Mouse (Mus musculus) heart, embryonic 15.5 days (tissue): Measurements from ENCODE around the gene Arid4a. TPM values are rescaled to one million over a fixed set of nuclear protein-coding genes. Genes with fewer than 3 reads are reported as not detected.
"Not testable (repeated sequence)": the region's sequence is repeated elsewhere in the genome, so short reads cannot be mapped to it uniquely, and the experiment has no call there.

Experiments
- ATAC-seq: fragments of 200-750 bp; cut with Nextera tagmentation; replicated peaks from 2 replicates; pipeline ENCODE4 v1.8.0; 2017; ENCODE audit warnings: low read depth, moderate TSS enrichment; ENCODE audit not compliant: insufficient number of reproducible peaks, insufficient read depth, low FRiP score
- H3K27ac ChIP-seq: fragments of 300-500 bp; sonication (generic); 2 replicates; pipeline ENCODE4 v1.5.1; 2015; ENCODE audit warnings: mild to moderate bottlenecking, inconsistent platforms
- H3K27me3 ChIP-seq: fragments of 300-500 bp; sonication (generic); 2 replicates; pipeline ENCODE4 v1.6.1; 2015; ENCODE audit warnings: inconsistent platforms
- H3K36me3 ChIP-seq: fragments of 300-500 bp; sonication (generic); 2 replicates; pipeline ENCODE4 v1.6.1; 2015; ENCODE audit warnings: mild to moderate bottlenecking, inconsistent platforms
- H3K4me1 ChIP-seq: fragments of 300-500 bp; sonication (generic); replicated peaks from 2 replicates; pipeline ENCODE4 v1.6.1; 2015; ENCODE audit warnings: inconsistent platforms
- H3K4me2 ChIP-seq: fragments of 300-500 bp; sonication (generic); 2 replicates; pipeline ENCODE4 v1.6.1; 2015; ENCODE audit warnings: inconsistent platforms, mild to moderate bottlenecking, moderate library complexity
- H3K4me3 ChIP-seq: fragments of 300-500 bp; sonication (generic); 2 replicates; pipeline ENCODE4 v1.5.1; 2015; ENCODE audit warnings: mild to moderate bottlenecking, inconsistent platforms
- H3K9ac ChIP-seq: fragments of 300-500 bp; sonication (generic); 2 replicates; pipeline ENCODE4 v1.6.1; 2015; ENCODE audit warnings: mild to moderate bottlenecking, inconsistent platforms
- H3K9me3 ChIP-seq: fragments of 300-500 bp; sonication (generic); replicated peaks from 2 replicates; pipeline ENCODE4 v1.6.1; 2016; ENCODE audit warnings: inconsistent platforms
- WGBS: fragments of 180-500 bp; shearing (Covaris S2); methylation state at CpG from one replicate; pipeline ENCODE4 v1.1.7; 2015; ENCODE audit warnings: mixed read lengths; 5-methylcytosine and 5-hydroxymethylcytosine counted together
- polyA plus RNA-seq: library from polyadenylated mRNA; unstranded; fragments of >200 nt; fragmentation: Nextera tagmentation; extraction: Ambion mirVana; gene quantifications from 2 replicates; pipeline ENCODE4 v1.2.1, GENCODE M21; 2015

Arid4a gene
- polyA plus RNA-seq, 1 experiment from 2014 or later: 25.4 TPM

DNA sequence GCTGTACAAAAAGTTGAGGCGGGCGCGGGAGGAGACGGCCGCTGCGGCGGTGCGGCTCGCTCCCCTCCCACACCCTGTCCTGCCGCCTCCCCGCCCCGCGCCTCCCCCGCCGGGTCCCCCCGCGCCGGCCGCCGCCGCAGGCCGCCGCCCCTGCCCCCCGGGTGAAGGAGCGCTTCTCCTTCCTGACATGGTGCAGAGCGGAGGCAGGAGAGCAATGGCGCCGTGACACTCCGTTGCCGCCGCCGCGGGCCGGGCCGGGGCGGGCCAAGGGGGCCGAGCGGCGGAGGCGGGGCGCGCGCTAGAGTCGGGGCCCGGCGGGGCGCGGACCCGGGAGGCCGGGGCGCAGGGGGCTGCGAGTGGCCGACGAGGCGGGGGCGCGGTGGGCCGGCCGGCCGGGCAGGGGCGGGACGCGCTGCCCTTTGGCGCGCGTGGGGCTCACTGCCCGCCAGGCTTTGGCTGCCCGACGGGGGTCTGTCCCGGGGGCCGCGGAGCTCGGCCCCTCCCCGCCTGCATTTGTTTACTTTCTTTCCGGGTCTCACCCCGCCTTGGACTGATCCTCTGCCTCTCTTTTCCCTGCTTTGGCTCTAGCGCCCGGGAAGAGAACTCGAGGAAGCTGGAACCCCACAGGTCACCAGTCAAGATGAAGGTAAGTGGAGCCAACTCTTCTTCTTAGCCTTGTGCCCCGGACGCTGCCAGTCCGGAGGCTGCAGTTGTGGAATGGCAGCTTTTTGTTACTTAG, 882 bp downstream of the Arid4a start:
- Histone ChIP-seq H3K27me3 (no peaks in the 10 kb centered on the region), H3K36me3 (peaks cover 28% of the 10 kb centered on the region), H3K9me3 (no peaks in the 10 kb centered on the region), H3K27ac (peak overlapping the region; percentile 97), H3K4me1 (peaks cover 27% of the 10 kb centered on the region), H3K4me3 (peak overlapping the region; percentile 88), H3K4me2 (peak overlapping the region; percentile 62), H3K9ac (peak overlapping the region; percentile 75)
- ATAC-seq: peak; percentile 20; the same call in 1 of the 2 replicates
- under 1% methylated on average over 82 of the region's 82 CpGs for WGBS

DNA sequence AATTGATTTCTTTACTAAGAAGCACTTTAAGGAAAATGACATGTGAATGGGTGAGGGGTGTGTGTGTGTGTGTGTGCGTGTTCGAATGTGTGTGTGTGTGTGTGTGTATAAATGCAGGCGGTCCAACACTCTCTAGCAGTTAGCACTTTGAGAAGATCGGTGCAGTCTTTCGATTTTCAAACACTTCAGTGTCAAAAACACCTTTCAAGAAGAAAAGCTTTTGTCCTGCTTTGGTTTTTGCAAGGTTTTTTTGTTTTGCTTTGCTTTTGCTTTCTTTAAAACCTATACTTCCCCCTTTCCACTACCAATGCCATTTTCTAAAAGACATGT, 1.4 kb downstream of the Arid4a start:
- no peak for ATAC-seq
- Histone ChIP-seq H3K36me3 (peaks cover 32% of the 10 kb centered on the region), H3K9me3 (no peaks in the 10 kb centered on the region), H3K4me1 (peaks cover 21% of the 10 kb centered on the region), H3K9ac (peak overlapping the region; percentile 75), H3K27ac (peak overlapping the region; percentile 97), H3K4me2 (peak overlapping the region; percentile 62), H3K4me3 (peak overlapping the region; percentile 88), H3K27me3 (no peaks in the 10 kb centered on the region)
- WGBS: 11% methylated on average over 5 of the region's 5 CpGs

DNA sequence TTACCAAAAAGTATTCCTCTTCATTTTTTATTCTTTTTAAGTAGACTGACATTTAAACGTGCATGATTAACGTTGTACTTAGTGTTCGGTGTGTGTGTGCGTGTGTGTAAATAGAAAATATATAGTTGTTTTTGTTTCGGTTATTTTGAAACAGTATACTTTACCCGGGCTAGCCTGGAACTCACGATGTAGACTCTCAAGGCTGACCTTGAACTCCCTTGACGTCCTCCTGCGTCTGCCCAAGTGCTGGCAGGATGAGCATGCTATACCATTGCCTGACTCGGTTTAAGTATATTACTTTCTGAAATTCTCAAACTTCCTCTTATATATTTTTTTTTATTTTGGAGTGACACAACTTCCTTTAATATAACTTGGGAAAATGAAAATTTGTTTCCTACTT, 2.0 kb downstream of the Arid4a start:
- Histone ChIP-seq H3K27ac (no peak overlapping the region), H3K9ac (no peak overlapping the region), H3K4me2 (peak overlapping the region; percentile 62), H3K9me3 (no peaks in the 10 kb centered on the region), H3K27me3 (no peaks in the 10 kb centered on the region), H3K36me3 (peaks cover 34% of the 10 kb centered on the region), H3K4me3 (peak overlapping the region; percentile 88; the same call in 1 of the 2 replicates), H3K4me1 (peaks cover 17% of the 10 kb centered on the region)
- no peak for ATAC-seq
- WGBS: 80% methylated on average over 10 of the region's 10 CpGs

DNA sequence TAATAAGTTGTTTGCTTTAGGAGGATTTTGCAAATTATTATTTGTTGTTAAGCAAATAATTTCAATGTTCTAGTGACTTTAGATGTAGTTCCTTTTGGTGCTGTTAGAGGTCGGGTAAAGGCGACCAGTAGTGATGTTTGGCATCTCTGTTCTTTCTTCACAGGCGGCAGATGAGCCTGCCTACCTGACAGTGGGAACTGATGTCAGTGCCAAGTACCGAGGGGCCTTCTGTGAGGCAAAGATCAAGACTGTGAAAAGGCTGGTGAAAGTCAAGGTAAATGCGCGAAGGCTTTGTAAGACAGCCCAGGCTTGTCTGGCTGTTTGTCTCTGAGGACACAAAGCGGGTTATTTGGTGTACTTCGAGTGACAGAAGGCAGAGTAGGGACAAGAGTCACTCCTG, 3.4 kb downstream of the Arid4a start:
- Histone ChIP-seq H3K9ac (no peak overlapping the region), H3K4me2 (no peak overlapping the region), H3K9me3 (no peaks in the 10 kb centered on the region), H3K36me3 (peaks cover 44% of the 10 kb centered on the region), H3K27me3 (no peaks in the 10 kb centered on the region), H3K27ac (no peak overlapping the region), H3K4me1 (peaks cover 6% of the 10 kb centered on the region), H3K4me3 (no peak overlapping the region)
- ATAC-seq: no peak
- WGBS: 89% methylated on average over 8 of the region's 8 CpGs

DNA sequence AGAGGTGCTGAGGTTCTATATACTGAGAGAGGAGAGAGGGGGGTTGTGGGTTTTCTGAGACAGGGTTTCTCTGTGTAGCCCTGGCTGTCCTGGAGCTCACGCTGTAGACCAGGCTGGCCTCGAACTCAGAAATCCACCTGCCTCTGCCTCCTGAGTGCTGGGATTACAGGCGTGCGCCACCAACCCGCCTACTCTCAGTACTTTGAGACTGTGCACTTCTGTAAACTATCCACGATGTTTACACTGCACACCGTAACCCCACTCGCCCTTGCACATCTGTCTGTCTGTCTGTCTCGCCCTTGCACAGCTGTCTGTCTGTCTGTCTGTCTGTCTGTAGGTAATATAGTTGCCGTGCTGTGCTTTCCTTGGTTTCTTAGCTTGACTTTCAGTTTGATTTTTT, 8.6 kb downstream of the Arid4a start:
- Histone ChIP-seq H3K36me3 (peaks cover 79% of the 10 kb centered on the region), H3K4me2 (no peak overlapping the region), H3K4me1 (no peaks in the 10 kb centered on the region), H3K9me3 (no peaks in the 10 kb centered on the region), H3K4me3 (no peak overlapping the region), H3K27me3 (no peaks in the 10 kb centered on the region), H3K9ac (no peak overlapping the region), H3K27ac (no peak overlapping the region)
- 94% methylated on average over 10 of the region's 10 CpGs for WGBS
- ATAC-seq: no peak

DNA sequence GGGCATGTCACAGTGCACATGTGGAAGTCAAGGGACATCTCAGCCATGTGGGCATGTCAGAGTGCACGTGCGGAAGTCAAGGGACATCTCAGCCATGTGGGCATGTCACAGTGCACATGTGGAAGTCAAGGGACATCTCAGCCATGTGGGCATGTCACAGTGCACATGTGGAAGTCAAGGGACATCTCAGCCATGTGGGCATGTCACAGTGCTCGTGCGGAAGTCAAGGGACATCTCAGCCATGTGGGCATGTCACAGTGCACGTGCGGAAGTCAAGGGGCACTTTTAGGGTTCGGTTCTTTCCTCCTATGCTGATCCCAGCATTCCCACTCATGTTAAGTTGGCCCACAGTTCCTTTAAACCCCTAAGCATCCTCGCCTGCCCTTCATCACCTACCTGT, 12.5 kb downstream of the Arid4a start:
- H3K9ac ChIP-seq, H3K4me3 ChIP-seq, H3K4me1 ChIP-seq, H3K4me2 ChIP-seq, H3K27ac ChIP-seq, ATAC-seq, H3K9me3 ChIP-seq, H3K27me3 ChIP-seq: not testable (repeated sequence)
- WGBS: 88% methylated on average over 8 of the region's 8 CpGs
- H3K36me3 ChIP-seq: peaks cover 62% of the 10 kb centered on the region

DNA sequence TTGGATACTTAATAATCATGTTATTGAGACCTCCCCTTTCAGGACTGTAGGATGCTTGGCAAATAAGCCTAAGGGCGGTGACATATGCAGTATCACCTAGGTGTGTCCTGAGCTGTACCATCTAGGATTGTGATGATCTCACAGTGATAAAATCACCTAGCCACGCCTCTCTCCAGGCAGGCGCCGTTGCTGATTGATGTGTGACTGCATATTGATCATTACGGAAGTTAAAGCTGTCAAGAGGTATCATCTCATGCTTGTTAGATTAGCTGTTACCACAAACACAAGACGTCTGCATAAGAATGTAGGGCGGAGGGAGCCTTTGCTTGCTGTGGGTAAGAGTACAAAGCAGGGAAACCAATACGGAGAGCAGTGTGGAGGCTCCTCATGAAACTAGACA, 14.5 kb downstream of the Arid4a start:
- no peak overlapping the region for H3K9ac ChIP-seq
- H3K27ac ChIP-seq: no peak overlapping the region
- no peaks in the 10 kb centered on the region for H3K27me3 ChIP-seq
- H3K4me3 ChIP-seq: no peak overlapping the region
- H3K4me2 ChIP-seq: no peak overlapping the region
- H3K36me3 ChIP-seq: peaks cover 42% of the 10 kb centered on the region
- WGBS: 86% methylated on average over 8 of the region's 8 CpGs
- H3K9me3 ChIP-seq: no peaks in the 10 kb centered on the region
- no peaks in the 10 kb centered on the region for H3K4me1 ChIP-seq
- ATAC-seq: no peak

DNA sequence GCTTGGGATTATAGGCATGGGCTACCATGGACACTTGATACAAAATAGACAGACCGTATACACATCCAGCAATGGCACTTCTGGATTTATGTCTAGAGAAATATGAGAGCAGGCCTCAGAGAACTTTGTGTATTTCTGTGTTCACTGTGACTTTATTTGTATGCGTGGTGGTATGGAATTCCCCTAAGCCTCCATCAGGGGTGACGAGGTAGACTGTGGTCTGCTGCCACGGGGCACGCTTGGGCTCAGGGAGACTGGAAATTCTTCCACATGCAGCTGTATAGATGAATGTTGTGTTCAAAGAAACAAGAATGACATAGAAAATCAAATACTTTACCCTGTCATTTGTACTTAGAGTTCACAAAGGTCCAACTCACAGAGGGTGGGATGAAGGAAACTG, 14.9 kb downstream of the Arid4a start:
- Histone ChIP-seq H3K9me3 (no peaks in the 10 kb centered on the region), H3K4me2 (no peak overlapping the region), H3K9ac (no peak overlapping the region), H3K4me1 (no peaks in the 10 kb centered on the region), H3K27me3 (no peaks in the 10 kb centered on the region), H3K4me3 (no peak overlapping the region), H3K36me3 (peaks cover 37% of the 10 kb centered on the region), H3K27ac (no peak overlapping the region)
- WGBS: 88% methylated on average over 5 of the region's 5 CpGs
- no peak for ATAC-seq

DNA sequence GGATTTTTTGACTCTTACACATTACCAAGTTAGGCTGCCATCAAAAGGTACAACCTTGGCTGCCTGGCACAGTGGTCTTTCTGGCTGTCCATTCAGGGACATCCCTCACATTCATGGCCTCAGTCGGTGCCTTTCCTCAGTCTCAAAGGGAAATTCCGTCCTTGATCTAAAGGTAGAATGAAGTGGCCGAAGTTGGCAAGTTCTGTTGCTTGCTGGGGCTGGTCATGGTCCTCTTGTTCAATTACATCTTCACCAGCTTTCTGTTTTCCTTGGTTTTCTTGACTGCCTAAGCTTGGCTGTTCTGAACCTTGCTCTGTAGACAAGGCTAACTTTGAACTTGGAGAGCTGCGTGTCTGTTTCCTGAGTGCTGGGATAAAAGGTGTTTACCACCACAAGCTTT, 20.0 kb downstream of the Arid4a start:
- Histone ChIP-seq H3K27ac (no peak overlapping the region), H3K4me2 (no peak overlapping the region), H3K36me3 (peaks cover 44% of the 10 kb centered on the region), H3K27me3 (no peaks in the 10 kb centered on the region), H3K4me3 (no peak overlapping the region), H3K9ac (no peak overlapping the region), H3K4me1 (no peaks in the 10 kb centered on the region), H3K9me3 (no peaks in the 10 kb centered on the region)
- ATAC-seq: no peak
- WGBS: 92% methylated on average over 4 of the region's 4 CpGs

DNA sequence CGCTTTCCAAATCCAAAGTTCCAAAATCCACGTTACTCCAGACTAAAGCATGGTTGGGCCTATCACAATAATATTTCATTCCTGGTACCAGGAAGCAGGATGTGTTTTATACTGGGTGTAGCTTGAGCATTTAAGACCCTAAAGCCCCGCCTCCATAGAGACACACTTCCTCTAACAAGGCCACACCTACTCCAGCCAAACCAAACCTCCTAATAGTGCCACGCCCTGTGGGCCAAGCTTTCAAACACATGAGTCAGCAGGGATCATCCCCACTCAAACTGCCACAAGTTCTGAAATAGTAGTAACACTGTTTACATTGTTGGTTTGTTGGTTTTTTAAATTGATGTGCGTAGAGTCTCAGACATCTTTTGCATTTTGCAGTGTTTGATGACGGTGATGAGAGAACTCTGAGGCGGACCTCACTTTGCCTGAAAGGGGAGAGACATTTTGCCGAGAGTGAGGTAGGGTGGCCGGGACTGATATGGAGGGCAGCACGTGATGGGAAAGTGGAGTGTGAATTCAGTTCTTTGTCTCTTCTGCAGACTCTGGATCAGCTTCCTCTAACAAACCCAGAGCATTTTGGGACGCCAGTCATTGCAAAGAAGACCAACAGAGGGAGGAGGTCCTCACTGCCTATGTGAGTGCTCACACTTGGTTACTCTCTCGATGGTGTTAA, 21.1 kb downstream of the Arid4a start:
- Histone ChIP-seq H3K36me3 (peaks cover 49% of the 10 kb centered on the region), H3K27me3 (no peaks in the 10 kb centered on the region), H3K27ac (no peak overlapping the region), H3K9ac (no peak overlapping the region), H3K4me1 (no peaks in the 10 kb centered on the region), H3K4me2 (no peak overlapping the region), H3K9me3 (no peaks in the 10 kb centered on the region), H3K4me3 (no peak overlapping the region)
- ATAC-seq: no peak
- 89% methylated on average over 12 of the region's 12 CpGs for WGBS

DNA sequence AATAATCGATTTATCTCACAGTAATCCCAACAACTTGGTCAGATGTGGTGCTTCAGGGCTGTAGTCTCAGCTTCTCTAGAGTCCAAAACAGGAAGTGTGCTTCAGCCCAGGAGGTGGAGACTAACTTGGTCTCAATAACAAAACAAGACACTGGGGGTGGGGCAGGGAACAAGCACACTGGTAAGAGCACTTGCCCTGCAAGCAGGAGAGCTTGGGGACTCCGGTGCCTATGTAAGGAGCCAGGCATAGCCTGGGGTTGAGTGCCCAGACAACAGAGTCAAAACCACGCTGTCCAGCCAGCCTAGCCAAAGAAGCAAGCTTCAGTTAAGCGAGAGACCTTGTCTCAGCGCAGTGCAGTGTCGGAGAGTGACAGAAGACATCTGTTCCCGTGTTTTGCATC, 24.7 kb downstream of the Arid4a start:
- H3K9ac ChIP-seq: no peak overlapping the region
- H3K27me3 ChIP-seq: no peaks in the 10 kb centered on the region
- no peak for ATAC-seq
- no peak overlapping the region for H3K4me3 ChIP-seq
- H3K4me1 ChIP-seq: no peaks in the 10 kb centered on the region
- H3K9me3 ChIP-seq: no peaks in the 10 kb centered on the region
- no peak overlapping the region for H3K4me2 ChIP-seq
- no peak overlapping the region; the same call in 1 of the 2 replicates for H3K27ac ChIP-seq
- peaks cover 55% of the 10 kb centered on the region for H3K36me3 ChIP-seq
- WGBS: 89% methylated on average over 7 of the region's 7 CpGs

DNA sequence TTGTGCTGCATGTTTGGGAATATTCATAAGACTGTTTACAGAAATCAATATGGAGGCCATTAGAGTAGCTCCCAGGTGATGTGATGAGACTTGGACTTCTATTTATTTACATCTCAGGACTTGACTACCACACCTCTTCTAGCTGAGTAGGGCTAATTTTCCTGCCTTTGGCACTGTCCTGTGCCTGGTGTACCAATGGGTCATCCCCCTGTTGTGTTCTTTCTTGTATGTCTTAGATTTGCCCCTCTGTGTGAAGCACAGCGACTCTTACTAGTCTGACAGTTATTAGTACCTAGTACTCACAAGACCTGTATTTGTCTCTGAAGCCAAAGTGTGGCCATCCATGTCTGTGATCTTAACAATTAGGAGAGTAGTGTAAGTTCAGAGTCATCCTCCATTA, 26.7 kb downstream of the Arid4a start:
- H3K4me1 ChIP-seq: no peaks in the 10 kb centered on the region
- ATAC-seq: no peak
- H3K27me3 ChIP-seq: no peaks in the 10 kb centered on the region
- peaks cover 55% of the 10 kb centered on the region for H3K36me3 ChIP-seq
- H3K4me3 ChIP-seq: no peak overlapping the region
- H3K27ac ChIP-seq: no peak overlapping the region
- no peak overlapping the region for H3K9ac ChIP-seq
- H3K9me3 ChIP-seq: no peaks in the 10 kb centered on the region
- 97% methylated on average over 1 of the region's 1 CpGs for WGBS
- H3K4me2 ChIP-seq: no peak overlapping the region
